ENCODE assay signal across 27 mouse cellular contexts in the genomic region with DNA sequence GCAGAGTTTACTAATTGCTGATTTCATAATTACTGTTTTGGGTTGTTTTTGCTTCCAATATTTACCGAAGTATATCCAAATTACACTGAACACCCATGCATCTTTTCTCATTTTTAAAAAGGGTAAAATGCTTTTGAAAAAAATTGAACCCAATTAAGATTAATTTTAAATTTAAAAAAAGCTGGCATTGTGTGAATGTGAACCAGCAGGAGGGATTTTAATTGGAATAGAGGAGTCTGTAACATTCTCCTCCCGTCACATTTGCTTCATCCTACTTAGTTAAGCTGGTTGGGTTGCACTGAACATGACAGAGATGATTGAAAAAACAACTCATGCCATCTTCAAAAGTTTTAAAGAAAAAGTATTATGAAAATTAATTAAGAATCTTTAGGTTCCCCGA.
"Had no signal": no experiment of that assay in that cellular context is flagged by ENCODE, and none has a peak within 500 bp of the region (broad histone marks: within the 10 kb centered on the region; RNA-seq: fewer than 3 reads in every experiment).

No protein-coding gene starts in this region.

- H3K9ac ChIP-seq: heart, embryonic 12.5 days; hindbrain, embryonic 12.5 days; hindbrain, embryonic 14.5 days; intestine, embryonic 15.5 days; limb, embryonic 12.5 days; liver, embryonic 13.5 days; liver, embryonic 15.5 days had no signal

- H3K27me3 ChIP-seq: heart, embryonic 12.5 days; hindbrain, embryonic 12.5 days; intestine, embryonic 15.5 days; limb, embryonic 12.5 days; liver, embryonic 13.5 days; liver, embryonic 15.5 days had no signal

- H3K27ac ChIP-seq: gastrocnemius, adult 2 months; heart, embryonic 10.5 days; hindbrain, embryonic 10.5 days; hindbrain, embryonic 12.5 days; hindbrain, embryonic 14.5 days; intestine, embryonic 15.5 days; layer of hippocampus, adult 2 months; left cerebral cortex, adult 2 months; limb, embryonic 10.5 days; limb, embryonic 12.5 days; liver, embryonic 13.5 days; liver, embryonic 15.5 days had no signal

- H3K4me2 ChIP-seq: heart, embryonic 12.5 days; hindbrain, embryonic 12.5 days; hindbrain, embryonic 14.5 days; intestine, embryonic 15.5 days; limb, embryonic 12.5 days; liver, embryonic 11.5 days; liver, embryonic 13.5 days; liver, embryonic 15.5 days had no signal

- H3K36me3 ChIP-seq: heart, embryonic 10.5 days; heart, embryonic 12.5 days; hindbrain, embryonic 10.5 days; hindbrain, embryonic 12.5 days; intestine, embryonic 15.5 days; limb, embryonic 10.5 days; limb, embryonic 12.5 days; liver, embryonic 13.5 days; liver, embryonic 15.5 days had no signal

- H3K4me3 ChIP-seq: gastrocnemius, adult 2 months; heart, embryonic 10.5 days; heart, embryonic 12.5 days; hindbrain, embryonic 10.5 days; hindbrain, embryonic 12.5 days; intestine, embryonic 15.5 days; layer of hippocampus, adult 2 months; left cerebral cortex, adult 2 months; limb, embryonic 10.5 days; limb, embryonic 12.5 days; liver, embryonic 13.5 days; liver, embryonic 15.5 days had no signal

- DNase-seq: gastrocnemius, adult 2 months; gastrocnemius, postnatal 10 days; gastrocnemius, postnatal 25 days; heart, adult 18-20 months; heart, postnatal 10 days; heart, postnatal 4 days; kidney, adult 18-20 months; kidney, adult 8-10 months; kidney, postnatal 10 days; kidney, postnatal 36 days; liver; liver, embryonic 13.5 days had no signal

- ATAC-seq: hindbrain, embryonic 16.5 days; inflammation-experienced regulatory T-cells, adult 6 months; intestine, embryonic 15.5 days; intestine, postnatal 0 days had no signal

- H3K4me1 ChIP-seq: heart, embryonic 10.5 days; heart, embryonic 12.5 days; hindbrain, embryonic 12.5 days; intestine, embryonic 15.5 days; limb, embryonic 10.5 days; limb, embryonic 12.5 days; liver, embryonic 13.5 days; liver, embryonic 15.5 days had no signal

- H3K9me3 ChIP-seq: heart, embryonic 10.5 days; heart, embryonic 12.5 days; hindbrain, embryonic 10.5 days; hindbrain, embryonic 12.5 days; intestine, embryonic 15.5 days; limb, embryonic 10.5 days; limb, embryonic 12.5 days; liver, embryonic 13.5 days; liver, embryonic 15.5 days had no signal
